Mouse (Mus musculus) kidney, adult 2 months (tissue): Measurements from ENCODE around the gene Nobox.

Source experiments
- CTCF ChIP-seq: fragments of 200-500 bp; conservative IDR thresholded peaks from 2 replicates; pipeline ENCODE4 v1.5.1; 2011; ENCODE audit warnings: low read depth, mild to moderate bottlenecking, control low read depth, low read length, moderate library complexity, mixed read lengths; ENCODE audit not compliant: insufficient read depth, insufficient read length
- POLR2A ChIP-seq: fragments of 200-500 bp; IDR thresholded peaks from one replicate; pipeline ENCODE4 v1.6.1; 2011; ENCODE audit warnings: low read depth, low read length, control low read depth

- TF ChIP-seq CTCF (peak; percentile 34), POLR2A (no peak)
Measured at GRCm38 (mm10) chr6:43254193-43254926, 55.0 kb downstream of the Nobox start.
